Mouse (Mus musculus) inflammation-experienced regulatory T-cells, adult 6 months (primary cell): Measurements from ENCODE around the gene Olfr1416. TPM values are rescaled to one million over a fixed set of nuclear protein-coding genes. Genes with fewer than 3 reads are reported as not detected.

Experiments
- ATAC-seq: one replicate; pipeline ENCODE4 v1.8.0; 2017
- polyA plus RNA-seq, 3 experiments: library from polyadenylated mRNA; unstranded; fragments of 100-300 nt; shearing (Covaris generic); gene quantifications; one replicate each; pipeline ENCODE4 v1.2.1; 2017

Gene Olfr1416
- polyA plus RNA-seq, 3 experiments from 2014 or later = not detected

DNA sequence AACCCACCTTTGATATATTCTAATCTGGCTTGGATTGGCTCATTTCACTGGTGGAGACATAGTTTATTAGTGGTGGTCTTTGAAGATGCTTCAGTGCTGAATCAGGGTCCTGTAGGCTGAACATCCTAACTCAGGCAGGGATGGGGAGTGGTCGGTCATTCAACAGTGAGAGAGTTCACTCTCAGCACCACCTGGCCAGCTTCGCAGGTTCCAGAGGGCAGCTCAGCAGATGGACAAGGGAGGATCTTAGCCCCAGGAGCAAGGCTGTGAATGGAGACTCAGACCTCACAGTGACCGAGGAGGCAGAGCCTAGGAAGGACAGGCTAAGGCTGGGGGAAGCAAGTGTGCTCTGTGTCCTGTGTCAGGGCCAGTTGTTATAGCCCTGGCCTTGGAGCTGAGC, 53.5 kb downstream of the Olfr1416 start:
- no peak for ATAC-seq

DNA sequence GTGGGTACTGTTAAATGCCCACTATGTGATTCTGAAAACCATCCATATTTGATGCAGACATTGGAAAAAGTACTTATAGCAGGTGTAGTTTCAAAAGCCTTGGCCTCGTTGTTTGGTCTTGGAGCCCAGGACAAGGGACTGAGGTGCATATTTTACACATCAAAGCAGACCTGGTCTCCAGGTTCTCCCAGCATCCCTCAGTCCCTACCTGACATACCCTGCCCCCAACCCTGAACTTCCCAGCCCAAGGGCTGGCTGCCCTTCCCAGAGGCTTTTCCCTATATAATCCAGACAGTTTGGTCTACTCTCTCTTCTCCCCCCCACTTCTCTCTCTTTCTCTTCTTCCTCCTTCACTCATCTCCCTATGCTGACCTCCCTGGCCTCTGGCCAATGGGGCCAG, 53.9 kb downstream of the Olfr1416 start:
- no peak for ATAC-seq

Other genes with a start within 250 kb of the Olfr1416 start
- gene Ndufa10, start 11.3 kb downstream of the Olfr1416 start, polyA plus RNA-seq = 100 to 1,000 TPM; 157 to 216 (median 180) TPM
- gene Olfr1415, start 11.0 kb upstream of the Olfr1416 start, polyA plus RNA-seq = not detected
- not detected for gene Olfr1414, start 33.5 kb upstream of the Olfr1416 start, polyA plus RNA-seq
- gene Olfr1413, start 86.2 kb upstream of the Olfr1416 start, polyA plus RNA-seq = not detected
- not detected for gene Olfr1412, start 100.7 kb upstream of the Olfr1416 start, polyA plus RNA-seq
- gene Olfr1411, start 109.3 kb upstream of the Olfr1416 start, polyA plus RNA-seq = not detected
- not detected for gene Olfr1410, start 120.7 kb upstream of the Olfr1416 start, polyA plus RNA-seq
- not detected for gene Olfr12, start 132.7 kb upstream of the Olfr1416 start, polyA plus RNA-seq
- gene Cops9, start 156.9 kb upstream of the Olfr1416 start, polyA plus RNA-seq = 100 to 1,000 TPM; 205 to 272 (median 248) TPM
- 1 to 10 TPM in 2 of 3 experiments, under 1 TPM in 1; 0.64 to 2.5 (median 1.7) TPM for gene Otos, start 163.7 kb upstream of the Olfr1416 start, polyA plus RNA-seq